Mouse (Mus musculus) midbrain, embryonic 16.5 days (tissue): Measurements from ENCODE around the gene Soga1. TPM values are rescaled to one million over a fixed set of nuclear protein-coding genes. Genes with fewer than 3 reads are reported as not detected.

ENCODE experiments used
- ATAC-seq: fragments of 200-750 bp; cut with Nextera tagmentation; 2 replicates; pipeline ENCODE4 v1.8.0; 2017; ENCODE audit warnings: moderate TSS enrichment
- H3K27ac ChIP-seq: fragments of 300-500 bp; sonication (generic); 2 replicates; pipeline ENCODE4 v1.5.1; 2014; ENCODE audit warnings: mild to moderate bottlenecking, low read length, mixed read lengths
- H3K27me3 ChIP-seq: fragments of 300-500 bp; sonication (generic); 2 replicates; pipeline ENCODE4 v1.6.1; 2014; ENCODE audit warnings: low read depth, low read length, mixed read lengths; ENCODE audit not compliant: control insufficient read depth, insufficient read depth
- H3K36me3 ChIP-seq: fragments of 300-500 bp; sonication (generic); 2 replicates; pipeline ENCODE4 v1.6.1; 2014; ENCODE audit warnings: mild to moderate bottlenecking, low read length, moderate library complexity, mixed read lengths; ENCODE audit not compliant: control insufficient read depth, insufficient read depth
- H3K4me1 ChIP-seq: fragments of 300-500 bp; sonication (generic); 2 replicates; pipeline ENCODE4 v1.6.1; 2014; ENCODE audit warnings: mild to moderate bottlenecking, low read length, mixed read lengths; ENCODE audit not compliant: control insufficient read depth, insufficient read depth
- H3K4me2 ChIP-seq: fragments of 300-500 bp; sonication (generic); 2 replicates; pipeline ENCODE4 v1.6.1; 2014; ENCODE audit warnings: mild to moderate bottlenecking, low read length, mixed read lengths
- H3K4me3 ChIP-seq: fragments of 300-500 bp; sonication (generic); 2 replicates; pipeline ENCODE4 v1.5.1; 2014; ENCODE audit warnings: low read depth, mild to moderate bottlenecking, low read length, moderate library complexity, mixed read lengths
- H3K9ac ChIP-seq: fragments of 300-500 bp; sonication (generic); 2 replicates; pipeline ENCODE4 v1.6.1; 2014; ENCODE audit warnings: low read depth, low read length, mixed read lengths
- H3K9me3 ChIP-seq: fragments of 300-500 bp; sonication (generic); replicated peaks from 2 replicates; pipeline ENCODE4 v1.6.1; 2014; ENCODE audit warnings: mild to moderate bottlenecking, low read length, mixed read lengths; ENCODE audit not compliant: control insufficient read depth, poor library complexity, severe bottlenecking
- WGBS: fragments of 180-500 bp; shearing (Covaris S2); extraction: QIAGEN DNeasy Blood & Tissue Kit; methylation state at CpG from one replicate; pipeline ENCODE4 v1.1.7; 2014; 5-methylcytosine and 5-hydroxymethylcytosine counted together
- polyA plus RNA-seq: library from polyadenylated mRNA; unstranded; fragments of >200 nt; fragmentation: Nextera tagmentation; extraction: Ambion mirVana; gene quantifications from 2 replicates; pipeline ENCODE4 v1.2.1, GENCODE M21; 2015

Soga1 gene
- polyA plus RNA-seq, 1 experiment from 2014 or later = 5.5 TPM

- Histone ChIP-seq H3K9ac (no peak overlapping the region), H3K4me1 (peaks cover 35% of the 10 kb centered on the region), H3K9me3 (no peaks in the 10 kb centered on the region), H3K4me3 (no peak overlapping the region), H3K27me3 (no peaks in the 10 kb centered on the region), H3K36me3 (peaks cover 9% of the 10 kb centered on the region), H3K27ac (peak overlapping the region; percentile 39; the same call in 1 of the 2 replicates), H3K4me2 (no peak overlapping the region)
- ATAC-seq = no peak
- 90% methylated on average over 8 of the region's 8 CpGs for whole genome bisulfite sequencing
These were observed 24.8 kb downstream of the Soga1 start for GRCm38 (mm10) chr2:157054297-157054696.

- 61% methylated on average over 4 of the region's 4 CpGs for WGBS
These were observed 25.3 kb downstream of the Soga1 start for GRCm38 (mm10) chr2:157053787-157054186.

GRCm38 (mm10) chr2:157053124-157053523, 25.9 kb downstream of the Soga1 start:
- H3K4me1 ChIP-seq = peaks cover 36% of the 10 kb centered on the region
- no peak overlapping the region for H3K27ac ChIP-seq
- WGBS = 97% methylated on average over 5 of the region's 5 CpGs
- no peak overlapping the region for H3K4me2 ChIP-seq
- no peaks in the 10 kb centered on the region for H3K27me3 ChIP-seq
- no peaks in the 10 kb centered on the region for H3K9me3 ChIP-seq
- H3K9ac ChIP-seq = no peak overlapping the region
- ATAC-seq = no peak
- no peak overlapping the region for H3K4me3 ChIP-seq
- H3K36me3 ChIP-seq = peaks cover 9% of the 10 kb centered on the region

More at GRCm38 (mm10) chr2:157053787-157054186, 25.3 kb downstream of the Soga1 start:
- Histone ChIP-seq H3K4me3 (no peak overlapping the region), H3K36me3 (peaks cover 9% of the 10 kb centered on the region), H3K27me3 (no peaks in the 10 kb centered on the region), H3K9me3 (no peaks in the 10 kb centered on the region), H3K4me2 (no peak overlapping the region), H3K9ac (no peak overlapping the region), H3K27ac (no peak overlapping the region), H3K4me1 (peaks cover 35% of the 10 kb centered on the region)
- ATAC-seq = no peak

GRCm38 (mm10) chr2:157052448-157052847, 26.6 kb downstream of the Soga1 start:
- Histone ChIP-seq H3K36me3 (peaks cover 9% of the 10 kb centered on the region), H3K4me1 (peaks cover 42% of the 10 kb centered on the region), H3K27ac (no peak overlapping the region), H3K27me3 (no peaks in the 10 kb centered on the region), H3K9me3 (no peaks in the 10 kb centered on the region), H3K4me3 (no peak overlapping the region), H3K9ac (no peak overlapping the region), H3K4me2 (no peak overlapping the region)
- 83% methylated on average over 8 of the region's 8 CpGs for WGBS
- ATAC-seq = no peak

GRCm38 (mm10) chr2:157049831-157050243, 29.2 kb downstream of the Soga1 start:
- Histone ChIP-seq H3K4me2 (peak overlapping the region; percentile 38), H3K27ac (peak overlapping the region; percentile 84), H3K36me3 (peaks cover 13% of the 10 kb centered on the region), H3K4me1 (peaks cover 44% of the 10 kb centered on the region), H3K4me3 (0 out of 2 replicates have a peak overlapping the region, but pooled peaks have one; percentile 3), H3K9ac (peak overlapping the region; percentile 35), H3K27me3 (no peaks in the 10 kb centered on the region), H3K9me3 (no peaks in the 10 kb centered on the region)
- ATAC-seq = peak; percentile 88
- 9% methylated on average over 8 of the region's 8 CpGs for WGBS

GRCm38 (mm10) chr2:157048395-157049181, 30.5 kb downstream of the Soga1 start:
- H3K36me3 ChIP-seq = peaks cover 14% of the 10 kb centered on the region
- ATAC-seq = no peak
- no peak overlapping the region for H3K4me2 ChIP-seq

GRCm38 (mm10) chr2:157046956-157047355, 32.1 kb downstream of the Soga1 start:
- 93% methylated on average over 5 of the region's 5 CpGs for WGBS
- H3K36me3 ChIP-seq = peaks cover 12% of the 10 kb centered on the region
- H3K27ac ChIP-seq = no peak overlapping the region
- H3K9me3 ChIP-seq = no peaks in the 10 kb centered on the region
- no peaks in the 10 kb centered on the region for H3K27me3 ChIP-seq
- ATAC-seq = no peak
- peaks cover 41% of the 10 kb centered on the region for H3K4me1 ChIP-seq
- no peak overlapping the region for H3K9ac ChIP-seq
- H3K4me3 ChIP-seq = no peak overlapping the region
- H3K4me2 ChIP-seq = no peak overlapping the region

More at GRCm38 (mm10) chr2:157048395-157049181, 30.5 kb downstream of the Soga1 start:
- no peaks in the 10 kb centered on the region for H3K27me3 ChIP-seq
- H3K27ac ChIP-seq = peak overlapping the region; percentile 84
- peaks cover 41% of the 10 kb centered on the region for H3K4me1 ChIP-seq
- WGBS = 76% methylated on average over 13 of the region's 13 CpGs
- no peak overlapping the region for H3K4me3 ChIP-seq
- peak overlapping the region; percentile 40; the same call in 1 of the 2 replicates for H3K9ac ChIP-seq
- H3K9me3 ChIP-seq = no peaks in the 10 kb centered on the region

GRCm38 (mm10) chr2:157045932-157046331, 33.1 kb downstream of the Soga1 start:
- H3K4me2 ChIP-seq = no peak overlapping the region
- 98% methylated on average over 2 of the region's 2 CpGs for WGBS
- H3K27me3 ChIP-seq = no peaks in the 10 kb centered on the region
- no peaks in the 10 kb centered on the region for H3K9me3 ChIP-seq
- peaks cover 37% of the 10 kb centered on the region for H3K4me1 ChIP-seq
- H3K4me3 ChIP-seq = no peak overlapping the region
- H3K27ac ChIP-seq = no peak overlapping the region
- no peak for ATAC-seq
- no peak overlapping the region for H3K9ac ChIP-seq
- peaks cover 17% of the 10 kb centered on the region for H3K36me3 ChIP-seq

GRCm38 (mm10) chr2:157043987-157044386, 35.1 kb downstream of the Soga1 start:
- Histone ChIP-seq H3K9me3 (no peaks in the 10 kb centered on the region), H3K27ac (no peak overlapping the region), H3K36me3 (peaks cover 33% of the 10 kb centered on the region), H3K4me2 (no peak overlapping the region), H3K4me1 (peaks cover 17% of the 10 kb centered on the region), H3K9ac (no peak overlapping the region), H3K4me3 (no peak overlapping the region), H3K27me3 (no peaks in the 10 kb centered on the region)
- ATAC-seq = no peak
